Mouse (Mus musculus): Measurements from ENCODE around the gene Appl1. TPM values are rescaled to one million over a fixed set of nuclear protein-coding genes. Genes with fewer than 3 reads are reported as not detected.

The Appl1 gene
- polyA plus RNA-seq, 1 experiment from 2014 or later, result 32.7 TPM

GRCm38 (mm10) chr14:26899490-26899889 lies 71.5 kb downstream of the Appl1 start:
- Histone ChIP-seq H3K4me2 (ENCODE audit: low read depth) (no peak overlapping the region), H3K9ac (ENCODE audit: low read length) (no peak overlapping the region), H3K27ac (ENCODE audit: low read depth, low read length) (no peak overlapping the region), H3K4me3 (ENCODE audit: low read depth, low read length) (no peak overlapping the region), H3K4me1 (ENCODE audit: control insufficient read depth, insufficient read depth, low read length) (no peaks in the 10 kb centered on the region), H3K9me3 (ENCODE audit: control insufficient read depth, low read length) (no peaks in the 10 kb centered on the region), H3K27me3 (ENCODE audit: control insufficient read depth, insufficient read depth, low read length) (no peaks in the 10 kb centered on the region), H3K36me3 (ENCODE audit: control insufficient read depth, insufficient read depth, low read length) (no peaks in the 10 kb centered on the region)
- DNase-seq (ENCODE audit: low spot score) (no peak), ATAC-seq (ENCODE audit: insufficient read depth, low FRiP score, low TSS enrichment) (no peak)
- 82% methylated on average over 2 of the region's 2 CpGs for WGBS

GRCm38 (mm10) chr14:26894392-26894791 lies 76.6 kb downstream of the Appl1 start, which contains the start of gene Asb14:
TSS of gene Asb14 (plus strand) at chr14:26894557.
- no peaks in the 10 kb centered on the region for H3K27me3 ChIP-seq (ENCODE audit: control insufficient read depth, insufficient read depth, low read length)
- no peak for DNase-seq (ENCODE audit: low spot score)
- 91% methylated on average over 4 of the region's 4 CpGs for WGBS
- no peaks in the 10 kb centered on the region for H3K4me1 ChIP-seq (ENCODE audit: control insufficient read depth, insufficient read depth, low read length)
- H3K9me3 ChIP-seq (ENCODE audit: control insufficient read depth, low read length), result no peaks in the 10 kb centered on the region
- no peaks in the 10 kb centered on the region for H3K36me3 ChIP-seq (ENCODE audit: control insufficient read depth, insufficient read depth, low read length)
- no peak within 1 kb of the TSS for H3K9ac ChIP-seq (ENCODE audit: low read length)
- H3K4me3 ChIP-seq (ENCODE audit: low read depth, low read length), result no peak within 1 kb of the TSS
- no peak for ATAC-seq (ENCODE audit: insufficient read depth, low FRiP score, low TSS enrichment)
- no peak within 1 kb of the TSS for H3K27ac ChIP-seq (ENCODE audit: low read depth, low read length)
- no peak within 1 kb of the TSS for H3K4me2 ChIP-seq (ENCODE audit: low read depth)

GRCm38 (mm10) chr14:26890777-26891176 lies 80.3 kb downstream of the Appl1 start:
- H3K9ac ChIP-seq (ENCODE audit: low read length), result no peak overlapping the region
- DNase-seq (ENCODE audit: low spot score) (no peak), ATAC-seq (ENCODE audit: insufficient read depth, low FRiP score, low TSS enrichment) (no peak)
- H3K4me2 ChIP-seq (ENCODE audit: low read depth), result no peak overlapping the region
- H3K27me3 ChIP-seq (ENCODE audit: control insufficient read depth, insufficient read depth, low read length), result no peaks in the 10 kb centered on the region
- no peak overlapping the region for H3K4me3 ChIP-seq (ENCODE audit: low read depth, low read length)
- H3K4me1 ChIP-seq (ENCODE audit: control insufficient read depth, insufficient read depth, low read length), result no peaks in the 10 kb centered on the region
- H3K36me3 ChIP-seq (ENCODE audit: control insufficient read depth, insufficient read depth, low read length), result no peaks in the 10 kb centered on the region
- 92% methylated on average over 3 of the region's 3 CpGs for WGBS
- H3K9me3 ChIP-seq (ENCODE audit: control insufficient read depth, low read length), result no peaks in the 10 kb centered on the region
- no peak overlapping the region for H3K27ac ChIP-seq (ENCODE audit: low read depth, low read length)

GRCm38 (mm10) chr14:26887244-26887643 lies 83.8 kb downstream of the Appl1 start:
- Histone ChIP-seq H3K4me1 (ENCODE audit: control insufficient read depth, insufficient read depth, low read length) (no peaks in the 10 kb centered on the region), H3K4me3 (ENCODE audit: low read depth, low read length) (no peak overlapping the region), H3K9ac (ENCODE audit: low read length) (no peak overlapping the region), H3K36me3 (ENCODE audit: control insufficient read depth, insufficient read depth, low read length) (no peaks in the 10 kb centered on the region), H3K4me2 (ENCODE audit: low read depth) (no peak overlapping the region), H3K9me3 (ENCODE audit: control insufficient read depth, low read length) (no peaks in the 10 kb centered on the region), H3K27ac (ENCODE audit: low read depth, low read length) (no peak overlapping the region), H3K27me3 (ENCODE audit: control insufficient read depth, insufficient read depth, low read length) (no peaks in the 10 kb centered on the region)
- 75% methylated on average over 3 of the region's 3 CpGs for WGBS
- no peak for ATAC-seq (ENCODE audit: insufficient read depth, low FRiP score, low TSS enrichment)
- no peak for DNase-seq (ENCODE audit: low spot score)

GRCm38 (mm10) chr14:26881700-26882099 lies 89.3 kb downstream of the Appl1 start:
- Histone ChIP-seq H3K36me3 (ENCODE audit: control insufficient read depth, insufficient read depth, low read length) (no peaks in the 10 kb centered on the region), H3K4me2 (ENCODE audit: low read depth) (no peak overlapping the region), H3K27ac (ENCODE audit: low read depth, low read length) (no peak overlapping the region), H3K9ac (ENCODE audit: low read length) (no peak overlapping the region), H3K4me3 (ENCODE audit: low read depth, low read length) (no peak overlapping the region), H3K27me3 (ENCODE audit: control insufficient read depth, insufficient read depth, low read length) (no peaks in the 10 kb centered on the region), H3K4me1 (ENCODE audit: control insufficient read depth, insufficient read depth, low read length) (no peaks in the 10 kb centered on the region), H3K9me3 (ENCODE audit: control insufficient read depth, low read length) (no peaks in the 10 kb centered on the region)
- no peak for ATAC-seq (ENCODE audit: insufficient read depth, low FRiP score, low TSS enrichment)
- no peak for DNase-seq (ENCODE audit: low spot score)
- 88% methylated on average over 5 of the region's 5 CpGs for WGBS

GRCm38 (mm10) chr14:26879976-26880375 lies 91.1 kb downstream of the Appl1 start:
- ATAC-seq (ENCODE audit: insufficient read depth, low FRiP score, low TSS enrichment) (no peak), DNase-seq (ENCODE audit: low spot score) (no peak)
- no peaks in the 10 kb centered on the region for H3K9me3 ChIP-seq (ENCODE audit: control insufficient read depth, low read length)
- H3K27ac ChIP-seq (ENCODE audit: low read depth, low read length), result no peak overlapping the region
- H3K4me2 ChIP-seq (ENCODE audit: low read depth), result no peak overlapping the region
- 73% methylated on average over 2 of the region's 2 CpGs for WGBS
- no peak overlapping the region for H3K9ac ChIP-seq (ENCODE audit: low read length)
- no peak overlapping the region for H3K4me3 ChIP-seq (ENCODE audit: low read depth, low read length)
- no peaks in the 10 kb centered on the region for H3K27me3 ChIP-seq (ENCODE audit: control insufficient read depth, insufficient read depth, low read length)
- no peaks in the 10 kb centered on the region for H3K4me1 ChIP-seq (ENCODE audit: control insufficient read depth, insufficient read depth, low read length)
- no peaks in the 10 kb centered on the region for H3K36me3 ChIP-seq (ENCODE audit: control insufficient read depth, insufficient read depth, low read length)

GRCm38 (mm10) chr14:26878756-26879155 lies 92.3 kb downstream of the Appl1 start:
- no peak for ATAC-seq (ENCODE audit: insufficient read depth, low FRiP score, low TSS enrichment)
- Histone ChIP-seq H3K36me3 (ENCODE audit: control insufficient read depth, insufficient read depth, low read length) (no peaks in the 10 kb centered on the region), H3K4me2 (ENCODE audit: low read depth) (no peak overlapping the region), H3K9ac (ENCODE audit: low read length) (no peak overlapping the region), H3K27me3 (ENCODE audit: control insufficient read depth, insufficient read depth, low read length) (no peaks in the 10 kb centered on the region), H3K4me3 (ENCODE audit: low read depth, low read length) (no peak overlapping the region), H3K9me3 (ENCODE audit: control insufficient read depth, low read length) (no peaks in the 10 kb centered on the region), H3K4me1 (ENCODE audit: control insufficient read depth, insufficient read depth, low read length) (no peaks in the 10 kb centered on the region), H3K27ac (ENCODE audit: low read depth, low read length) (no peak overlapping the region)
- DNase-seq (ENCODE audit: low spot score), result no peak
- 69% methylated on average over 4 of the region's 4 CpGs for WGBS

Other genes starting within 250 kb of the Appl1 start
- not detected in 2 replicates for gene Asb14, start 76.7 kb downstream of the Appl1 start, polyA plus RNA-seq (2014; fragmentation: Nextera tagmentation; extraction: Ambion mirVana)
- not detected in 2 replicates for gene Hesx1, start 23.2 kb upstream of the Appl1 start, polyA plus RNA-seq (2014; fragmentation: Nextera tagmentation; extraction: Ambion mirVana)
- 3.7 and 4.1 TPM in 2 replicates for gene Il17rd, start 67.7 kb upstream of the Appl1 start, polyA plus RNA-seq (2014; fragmentation: Nextera tagmentation; extraction: Ambion mirVana)
- gene Arhgef3, start 143.7 kb upstream of the Appl1 start, polyA plus RNA-seq (2014; fragmentation: Nextera tagmentation; extraction: Ambion mirVana), result 5.1 and 7.2 TPM in 2 replicates